Comparison of ENCODE assay signal across 12 mouse cellular contexts in the genomic region with DNA sequence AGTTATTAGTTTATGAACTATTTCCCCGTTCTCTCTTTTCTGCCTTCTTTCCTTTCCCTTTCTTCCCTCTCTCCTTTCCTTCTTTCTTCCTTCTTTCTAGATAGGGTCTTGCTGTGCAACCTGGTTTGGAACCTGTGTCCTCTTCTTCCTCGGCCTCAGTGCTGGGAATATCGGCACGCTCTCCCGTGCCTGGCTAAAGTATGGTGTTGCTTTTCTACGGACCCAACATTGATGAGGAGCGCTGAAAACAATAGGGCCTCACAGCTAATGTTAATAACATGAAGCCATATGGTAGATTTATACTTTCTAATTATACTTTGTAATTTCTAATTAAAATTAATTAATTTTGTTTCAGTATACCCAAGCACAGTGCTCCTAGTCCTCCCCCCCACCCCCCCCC. TPM values are rescaled to one million over a fixed set of nuclear protein-coding genes. Genes with fewer than 3 reads are reported as not detected.
DNase-seq lines count a peak whose midpoint lies in the region; ATAC-seq and TF ChIP-seq lines count a peak whose summit lies in the region.
"Had no signal": no experiment of that assay in that cellular context is flagged by ENCODE, and none has a peak within 500 bp of the region (broad histone marks: within the 10 kb centered on the region; RNA-seq: fewer than 3 reads in every experiment).

No protein-coding gene starts in this region.

- no peak for ATAC-seq in erythroblast, adult 5-6 weeks (replicated peaks; ENCODE audit: low FRiP score, poor library complexity, severe bottlenecking)
- ATAC-seq in neural tube, embryonic 15.5 days (ENCODE audit: low FRiP score) = no peak
- ATAC-seq in cerebellum, adult (ENCODE audit: insufficient number of reproducible peaks, low FRiP score, low TSS enrichment) = no peak

- H3K27ac ChIP-seq in kidney, adult 2 months (ENCODE audit: insufficient read depth, low read depth, low read length) = peak overlapping the region; percentile 80
- no peak overlapping the region for H3K27ac ChIP-seq in neural tube, embryonic 15.5 days (replicated peaks)
- H3K27ac ChIP-seq: layer of hippocampus, adult 2 months had no signal

- H3K9ac ChIP-seq in neural tube, embryonic 15.5 days (replicated peaks) = no peak overlapping the region

- H3K9me3 ChIP-seq in erythroblast, embryonic 14.5 days (ENCODE audit: control insufficient read depth, low read length) = peaks cover 9% of the 10 kb centered on the region
- no peaks in the 10 kb centered on the region for H3K9me3 ChIP-seq in neural tube, embryonic 15.5 days (replicated peaks)

- peaks cover 53% of the 10 kb centered on the region for H3K36me3 ChIP-seq in erythroblast, embryonic 14.5 days (ENCODE audit: control insufficient read depth)
- peaks cover 7% of the 10 kb centered on the region for H3K36me3 ChIP-seq in kidney, adult 2 months (ENCODE audit: control insufficient read depth, insufficient read depth, low read length)
- H3K36me3 ChIP-seq in neural tube, embryonic 15.5 days = peaks cover 20% of the 10 kb centered on the region

- no peak for TF ChIP-seq CTCF in kidney, adult 2 months (conservative IDR thresholded peaks at IDR 0.05; ENCODE audit: insufficient read depth, insufficient read length, low read depth, low read length)

- peak overlapping the region; percentile 54 for H3K4me3 ChIP-seq in erythroblast, embryonic 14.5 days (replicated peaks)
- H3K4me3 ChIP-seq in kidney, adult 2 months (ENCODE audit: insufficient read depth, low read depth, low read length) = peak overlapping the region; percentile 55
- no peak overlapping the region for H3K4me3 ChIP-seq in neural tube, embryonic 15.5 days (replicated peaks)
- H3K4me3 ChIP-seq: layer of hippocampus, adult 2 months had no signal

- H3K4me1 ChIP-seq in erythroblast, embryonic 14.5 days (ENCODE audit: control insufficient read depth) = peaks cover 52% of the 10 kb centered on the region
- no peaks in the 10 kb centered on the region for H3K4me1 ChIP-seq in kidney, adult 2 months (ENCODE audit: control insufficient read depth, insufficient read depth, low read length)
- H3K4me1 ChIP-seq in neural tube, embryonic 15.5 days = peaks cover 24% of the 10 kb centered on the region

- WGBS in kidney, adult 2 months = 66% methylated on average over 7 of the region's 7 CpGs
- WGBS in neural tube, embryonic 15.5 days = 69% methylated on average over 7 of the region's 7 CpGs

- TF ChIP-seq POLR2A in kidney, adult 2 months (IDR thresholded peaks at IDR 0.05; ENCODE audit: low read depth, low read length) = no peak

- no peaks in the 10 kb centered on the region for H3K27me3 ChIP-seq in erythroblast, embryonic 14.5 days (ENCODE audit: control insufficient read depth)
- no peaks in the 10 kb centered on the region for H3K27me3 ChIP-seq in kidney, adult 2 months (replicated peaks; ENCODE audit: control insufficient read depth, insufficient read depth, low read length)
- H3K27me3 ChIP-seq in neural tube, embryonic 15.5 days (replicated peaks) = no peaks in the 10 kb centered on the region

- peak overlapping the region; percentile 34 for H3K4me2 ChIP-seq in neural tube, embryonic 15.5 days
- H3K4me2 ChIP-seq: midbrain, embryonic 11.5 days had no signal

- DNase-seq in kidney, adult 2 months = no peak
- no peak for DNase-seq in kidney, adult 9 months
- DNase-seq in neural tube, embryonic 10.5 days (ENCODE audit: extremely low spot score, low spot score) = no peak
- DNase-seq in gastrocnemius, postnatal 10 days = no peak
- DNase-seq: cerebellum, postnatal 25 days; right cerebral cortex, postnatal 14 days had no signal

RNA-seq across cellular contexts. Expression of gene Plpp1, which starts 2.5 kb away (rescaled TPM):
- 5.1 and 5.2 TPM in 2 replicates for polyA plus RNA-seq in erythroblast, embryonic 14.5 days (2012)
- total RNA-seq in erythroblast, adult 5-6 weeks (2015; ENCODE audit: low replicate concordance) = 89.2 and 96.3 TPM in 2 replicates
- 68.1 and 85.5 TPM in 2 replicates for total RNA-seq in erythroblast, adult 5-6 weeks (2017; ENCODE audit: low replicate concordance)
- polyA plus RNA-seq in kidney, adult 2 months (2012; rRNA removed) = 98.1 and 123 TPM in 2 replicates
- 73.3 and 77.0 TPM in 2 replicates for polyA plus RNA-seq in neural tube, embryonic 15.5 days (2015; fragmentation: Nextera tagmentation; extraction: Ambion mirVana)
- total RNA-seq in gastrocnemius, postnatal 10 days (2021) = 10 to 100 TPM; 78.3 to 89.9 TPM

Comparison
In these comparisons a context has a peak if more than half of its experiments do, and no peak if none do; other contexts are left out.
1. RNA of gene Plpp1, which starts 2.5 kb away (polyA plus RNA-seq): 98.1 to 123 TPM in kidney, adult 2 months and 73.3 to 77.0 TPM in neural tube, embryonic 15.5 days; 5.1 to 5.2 TPM in erythroblast, embryonic 14.5 days; every median in the first group is over 10 times any median in the second.